Mouse (Mus musculus) brain, adult 10 weeks (tissue): ENCODE data around the gene F2. TPM values are rescaled to one million over a fixed set of nuclear protein-coding genes. Genes with fewer than 3 reads are reported as not detected.

Experiments
- polyA plus RNA-seq: library from polyadenylated mRNA; stranded (reverse); fragments of 350-450 nt; fragmentation: Illumina TruSeq; extraction: RNeasy Lipid Tissue Mini Kit (QIAGEN cat#74804); gene quantifications from one replicate; pipeline ENCODE4 v1.2.3, GENCODE M21; 2015; ENCODE audit warnings: low read depth, low replicate concordance

F2 gene
- polyA plus RNA-seq: not detected

DNA sequence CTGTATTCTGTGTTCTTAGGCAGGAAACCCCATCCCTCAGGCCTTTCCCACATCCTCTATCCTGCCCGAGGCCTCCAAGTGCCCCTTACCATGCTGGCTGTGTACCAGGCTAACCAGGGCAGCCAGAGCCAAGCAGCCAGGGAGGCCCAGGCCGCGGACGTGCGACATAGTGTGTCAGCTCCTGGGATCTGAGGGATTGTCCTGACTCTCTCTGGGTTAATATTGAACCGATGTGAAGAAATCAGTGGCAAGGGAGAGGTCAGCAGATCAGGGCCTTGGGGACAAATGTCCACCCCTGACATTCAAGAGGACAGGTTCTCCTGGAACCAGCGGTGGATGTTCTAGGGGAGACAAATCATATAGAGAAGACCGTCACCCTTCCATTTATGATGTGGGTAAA is at the start of gene F2:
F2 (minus strand) TSS at position 186 of the 400 bp plus-strand sequence.

DNA sequence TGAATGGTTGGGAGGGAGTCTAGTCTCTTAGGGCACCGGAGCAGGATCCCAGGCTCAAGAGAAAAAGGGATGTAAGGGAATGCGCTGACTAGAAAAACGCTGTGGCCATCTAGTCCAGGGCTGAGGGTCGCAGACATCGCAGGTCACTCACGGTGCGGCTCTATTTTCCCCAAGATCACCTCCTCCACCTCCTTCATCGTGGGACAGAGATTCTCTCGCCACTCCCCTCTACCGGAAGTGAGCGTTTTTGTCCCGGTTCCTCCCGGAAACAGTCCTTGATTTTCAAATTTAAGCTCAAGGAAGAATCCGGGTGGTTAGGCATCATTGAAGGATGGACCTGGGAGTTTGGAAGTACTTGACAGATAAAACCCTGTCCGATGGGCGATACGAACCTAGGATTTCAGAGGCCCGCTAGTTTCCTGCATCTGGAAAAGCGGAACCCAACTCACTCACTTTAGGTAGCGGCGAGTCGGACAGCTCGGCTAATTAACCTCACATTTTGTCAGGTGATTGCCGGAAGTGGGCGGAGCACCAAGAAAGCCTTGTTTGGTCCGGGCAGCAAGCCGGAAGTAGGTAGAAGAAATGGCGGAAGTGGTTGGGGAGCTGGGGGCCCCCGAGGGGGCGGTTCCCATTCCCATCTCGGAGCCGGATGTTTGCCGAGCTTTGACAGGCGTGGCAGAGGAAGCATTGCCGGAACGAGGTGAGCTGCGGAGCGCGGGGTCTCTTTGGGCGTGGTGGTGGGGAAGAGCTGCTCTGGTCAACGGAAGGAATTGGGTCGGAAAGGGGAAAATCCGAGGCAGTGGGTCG is 13.5 kb upstream of the F2 start, which contains the start of the genes Zfp408 and Arhgap1:
Zfp408 (minus strand) TSS at position 239 of the 807 bp plus-strand sequence.
Arhgap1 (plus strand) TSS at position 308 of the 807 bp plus-strand sequence.

Other genes starting within 250 kb of the F2 start
- gene 1110051M20Rik, start 191.7 kb downstream of the F2 start, polyA plus RNA-seq: 114 TPM
- 9.5 TPM for gene Lrp4, start 178.9 kb downstream of the F2 start, polyA plus RNA-seq
- gene Ckap5, start 109.7 kb downstream of the F2 start, polyA plus RNA-seq: 67.3 TPM
- 8.0 TPM for gene Zfp408, start 13.4 kb upstream of the F2 start, polyA plus RNA-seq
- gene Arhgap1, start 13.4 kb upstream of the F2 start, polyA plus RNA-seq: 54.4 TPM
- gene Atg13, start 74.2 kb upstream of the F2 start, polyA plus RNA-seq: 78.6 TPM
- 11.6 TPM for gene Harbi1, start 74.4 kb upstream of the F2 start, polyA plus RNA-seq
- 30.2 TPM for gene Ambra1, start 93.7 kb upstream of the F2 start, polyA plus RNA-seq